Mouse (Mus musculus): ENCODE measurements around the gene Galk2.
A peak's percentile ranks its signal among the peaks of the same experiment; 100 is the strongest.

The Galk2 gene

DNA sequence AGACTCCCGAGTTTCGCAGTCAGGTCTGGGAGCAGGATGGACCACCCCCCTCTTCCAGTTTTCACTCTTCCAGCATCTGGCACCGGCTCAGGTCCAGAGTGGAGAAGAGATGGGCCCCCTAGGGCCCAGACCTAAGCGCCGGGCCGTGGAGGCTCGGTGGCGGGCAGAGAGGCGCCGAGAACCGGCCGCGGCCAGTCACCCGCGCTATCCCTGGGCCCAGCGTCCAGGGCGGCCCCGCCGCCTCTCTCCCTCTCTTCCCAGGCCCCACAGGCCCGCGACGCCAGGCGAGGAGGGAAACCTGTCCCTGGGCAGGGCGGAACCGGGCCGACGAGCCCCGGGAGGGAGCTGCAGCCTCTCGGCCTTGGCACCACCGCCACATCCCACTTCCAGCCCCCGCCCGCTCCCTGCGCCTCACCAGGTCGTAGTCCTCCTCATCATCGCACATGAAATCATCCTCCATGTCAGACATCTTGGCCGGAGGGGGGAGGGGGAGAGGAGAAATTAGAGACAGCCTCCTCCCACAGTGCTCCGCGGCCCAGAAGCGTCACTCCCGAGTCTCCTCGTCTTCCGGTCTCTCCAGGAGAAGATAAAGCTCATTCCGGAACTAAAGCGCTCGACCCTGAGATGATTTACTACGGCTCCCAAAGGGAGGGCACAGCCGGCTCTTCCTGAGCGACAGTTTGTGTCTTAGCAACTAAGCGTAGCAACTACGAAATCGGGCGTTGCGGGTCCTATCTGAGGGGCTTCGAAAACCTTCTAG is at the start of gene Galk2, which contains the start of gene Cops2:
Gene Galk2 (plus strand): TSS at position 589 of the 760 bp plus-strand sequence.
Gene Cops2 (minus strand): TSS at position 619 of the 760 bp plus-strand sequence.
- peak; percentile 98 for DNase-seq (ENCODE audit: low read depth, low spot score)

DNA sequence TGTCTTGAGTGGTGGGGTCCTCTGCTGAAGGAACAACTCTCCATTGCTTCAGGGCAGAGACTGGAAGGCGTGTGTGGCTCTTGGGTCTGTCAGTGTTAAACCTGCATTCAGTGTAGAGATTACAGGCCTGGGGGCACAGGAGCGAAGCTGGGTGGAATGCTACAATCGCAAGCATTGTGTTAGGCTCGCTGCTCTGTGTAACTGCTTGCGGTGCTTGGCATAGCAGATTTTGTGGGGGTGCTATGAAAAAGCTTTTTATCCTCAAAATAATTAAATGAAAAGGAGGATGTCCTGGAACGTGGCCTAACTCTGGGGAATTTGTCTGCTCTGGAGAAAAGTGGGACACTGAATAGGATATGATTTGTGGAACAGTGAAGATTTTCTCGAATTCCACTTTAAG is 49.4 kb upstream of the Galk2 start:
- DNase-seq (ENCODE audit: low read depth, low spot score), result no peak

DNA sequence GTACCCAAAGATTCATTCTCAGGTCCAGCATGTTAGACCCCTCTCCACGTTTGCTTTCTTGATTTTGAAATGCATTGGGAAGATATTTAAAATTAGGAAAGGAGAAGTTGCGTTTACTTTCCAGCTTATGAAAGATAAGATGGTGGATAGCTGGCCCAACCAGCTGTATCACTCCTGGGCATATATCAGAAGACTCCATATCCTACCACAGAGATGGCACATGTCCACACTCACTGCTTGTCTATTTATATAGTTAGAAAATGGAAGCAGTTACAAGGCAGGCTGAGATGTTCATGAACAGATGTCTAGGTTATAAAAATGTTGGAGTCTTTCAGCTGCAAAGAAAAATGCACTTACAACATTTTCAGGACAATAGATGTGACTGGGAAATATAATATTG is 47.6 kb upstream of the Galk2 start:
- DNase-seq (ENCODE audit: low read depth, low spot score), result no peak

DNA sequence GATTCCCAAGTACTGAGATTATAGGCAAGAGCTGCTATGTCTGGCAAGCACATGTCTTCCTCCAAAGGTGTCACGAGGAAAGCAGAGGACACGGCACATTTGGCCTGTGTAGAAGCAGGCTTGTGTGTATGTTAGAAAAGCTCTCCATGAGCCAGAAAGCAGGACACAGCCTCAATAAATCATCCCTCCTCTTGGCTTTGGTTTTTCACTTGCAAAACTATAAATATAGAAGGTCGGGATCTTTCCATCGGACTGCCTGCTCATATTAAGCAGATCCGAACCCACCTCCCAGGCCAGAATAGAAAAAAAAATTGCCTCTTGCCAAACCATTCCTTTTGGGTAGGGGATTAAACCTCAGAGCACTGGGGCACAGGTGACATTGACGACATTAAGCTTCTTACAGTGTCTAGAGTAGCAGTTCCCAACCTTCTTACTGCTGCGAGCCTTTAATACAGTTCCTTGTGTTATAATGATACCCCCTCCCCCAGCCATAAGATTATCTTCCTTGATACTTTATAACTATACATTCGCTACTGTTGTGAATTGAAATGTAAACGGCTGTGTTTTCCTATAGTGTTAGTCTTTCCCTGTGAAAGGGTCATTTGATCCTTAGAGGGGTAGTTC is 44.8 kb upstream of the Galk2 start:
- no peak for DNase-seq (ENCODE audit: low read depth, low spot score)

DNA sequence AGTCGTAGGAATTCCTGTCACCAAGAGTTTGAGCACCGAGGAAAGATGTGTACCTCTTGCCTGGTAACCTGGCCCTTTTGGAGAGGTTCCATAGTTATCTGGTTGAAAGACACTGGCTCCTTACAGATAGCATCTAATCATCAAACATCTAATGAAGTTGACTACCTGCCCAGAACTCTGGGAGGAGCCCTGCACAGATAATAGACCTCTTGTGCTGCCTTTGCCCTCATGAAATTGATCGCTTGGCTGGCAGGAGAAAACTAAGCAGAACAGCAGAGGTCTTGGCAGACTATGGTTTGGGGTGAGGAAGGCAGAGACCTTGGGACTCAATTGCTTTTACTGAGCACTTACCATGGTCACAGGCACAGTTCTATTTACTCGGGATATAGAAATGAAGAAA is 38.5 kb upstream of the Galk2 start:
- no peak for DNase-seq (ENCODE audit: low read depth, low spot score)

DNA sequence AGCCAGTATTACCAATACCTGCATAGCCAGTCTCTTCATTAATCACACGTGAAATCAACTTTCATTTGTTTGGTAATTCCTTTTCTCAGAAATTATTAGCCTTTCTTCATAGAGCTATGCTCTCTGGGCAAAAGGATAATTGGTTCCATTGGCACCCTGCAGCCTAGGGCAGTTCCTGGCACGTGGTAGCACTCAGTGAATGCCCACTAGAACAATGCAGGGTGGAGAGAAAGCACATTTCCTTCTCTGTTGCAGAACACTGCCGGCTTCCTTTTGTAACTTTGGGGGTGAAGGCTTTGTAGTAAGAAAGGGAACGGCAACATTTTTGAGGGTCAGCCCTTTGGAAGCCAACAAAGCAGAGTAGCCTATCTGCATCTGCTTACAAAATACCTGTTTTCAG is 32.7 kb upstream of the Galk2 start:
- DNase-seq (ENCODE audit: low read depth, low spot score), result no peak

DNA sequence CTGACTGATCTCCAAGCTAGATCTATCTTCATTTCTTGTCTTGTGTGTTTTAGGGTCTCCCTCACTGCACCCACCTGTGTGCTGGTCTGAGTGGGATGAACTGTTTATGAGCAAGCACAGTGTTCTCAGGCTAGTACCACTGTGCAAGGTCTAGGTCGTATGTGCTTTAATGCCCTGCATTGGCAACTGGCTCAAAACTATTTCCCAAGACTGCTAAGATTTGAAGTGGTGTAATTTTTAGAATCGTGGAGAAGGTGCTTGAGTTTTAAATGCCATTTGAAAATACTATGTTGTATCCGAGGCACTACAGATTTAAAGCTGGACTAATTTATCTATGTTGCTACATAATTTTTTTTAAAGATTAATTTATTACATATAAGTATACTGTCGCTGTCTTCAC is 31.0 kb upstream of the Galk2 start:
- no peak for DNase-seq (ENCODE audit: low read depth, low spot score)

DNA sequence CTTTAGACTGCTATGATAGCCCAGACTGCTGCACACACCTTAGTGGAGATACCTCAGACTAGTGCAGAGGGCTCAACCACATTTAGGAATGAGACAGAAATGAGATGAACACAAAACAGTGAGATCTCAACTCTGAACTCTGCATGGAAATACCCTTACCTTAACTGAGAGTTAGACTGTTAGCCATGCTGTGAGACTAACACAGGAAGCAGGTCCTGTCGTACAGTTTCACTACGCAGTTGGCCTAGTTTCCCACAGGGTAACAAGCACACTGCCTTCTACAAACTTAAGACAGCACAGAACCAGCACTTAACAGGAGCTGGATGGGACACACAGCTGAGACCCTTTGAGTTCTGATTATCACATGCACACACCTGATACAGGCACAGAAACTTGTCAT is 29.0 kb upstream of the Galk2 start:
- no peak for DNase-seq (ENCODE audit: low read depth, low spot score)

DNA sequence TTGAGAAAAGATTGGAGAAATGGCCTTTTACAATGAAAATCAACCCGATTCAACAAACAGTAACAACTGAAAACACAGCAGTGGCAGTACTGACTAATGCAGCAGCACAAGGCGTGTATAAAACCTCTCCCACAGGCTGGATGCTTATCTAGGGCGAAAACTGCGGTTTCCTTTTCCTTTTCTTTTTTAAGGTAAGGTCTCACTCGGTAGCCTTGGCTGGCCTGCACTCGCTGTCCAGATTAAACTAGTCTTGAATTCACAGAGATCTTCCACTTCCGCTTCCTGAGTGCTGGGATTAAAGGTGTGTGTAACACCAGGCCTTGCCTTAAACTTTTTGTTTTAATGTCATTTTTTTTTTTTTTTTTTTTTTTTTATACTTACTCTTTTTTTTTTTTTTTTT is 20.8 kb upstream of the Galk2 start:
- peak; percentile 9 for DNase-seq (ENCODE audit: low read depth, low spot score)

DNA sequence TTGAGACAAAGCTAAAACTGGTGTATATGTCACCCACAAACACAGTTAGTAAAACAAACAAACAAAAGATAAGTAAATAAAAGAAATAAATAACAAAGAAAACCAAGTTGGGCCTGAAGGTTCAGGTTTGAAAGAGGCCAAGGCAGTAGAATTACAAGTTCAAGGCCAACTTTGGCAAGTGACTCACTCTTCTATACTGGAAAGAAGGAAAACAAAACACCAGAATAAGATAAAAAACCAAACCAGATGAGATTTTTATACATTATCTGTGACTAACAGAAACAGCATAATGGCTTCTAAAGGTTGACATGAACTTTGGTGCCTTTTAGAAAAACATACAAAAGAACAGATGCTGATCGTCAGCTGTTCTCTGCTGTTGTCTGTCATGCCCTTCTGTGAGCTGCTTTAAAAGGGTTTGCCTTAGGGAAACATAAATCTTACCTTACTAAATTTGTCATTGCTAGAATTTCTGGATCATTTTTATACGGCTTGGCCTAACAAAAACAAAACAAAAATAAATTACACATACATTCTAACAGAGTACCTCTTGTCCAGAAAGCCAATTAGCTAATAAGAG is 20.1 kb upstream of the Galk2 start:
- no peak for DNase-seq (ENCODE audit: low read depth, low spot score)

DNA sequence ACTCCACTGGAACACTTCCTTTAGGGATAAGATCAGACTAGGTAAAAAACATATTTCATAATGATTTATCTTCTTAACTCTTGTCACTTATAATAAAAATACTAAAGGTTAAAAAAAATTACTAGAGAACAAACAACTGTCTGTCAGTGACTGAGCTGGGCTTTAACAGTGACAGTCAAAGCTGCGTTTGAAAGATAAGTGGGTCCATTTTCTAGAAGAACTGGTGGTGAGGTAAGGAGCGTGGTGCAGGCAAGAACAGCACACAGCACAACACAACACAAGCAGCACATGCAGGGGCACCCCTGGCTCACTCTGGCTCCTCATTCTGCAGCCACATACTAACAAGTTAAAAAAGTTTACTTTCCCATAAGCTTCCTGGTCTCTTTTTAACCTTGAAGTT is 7.7 kb upstream of the Galk2 start:
- no peak for DNase-seq (ENCODE audit: low read depth, low spot score)

DNA sequence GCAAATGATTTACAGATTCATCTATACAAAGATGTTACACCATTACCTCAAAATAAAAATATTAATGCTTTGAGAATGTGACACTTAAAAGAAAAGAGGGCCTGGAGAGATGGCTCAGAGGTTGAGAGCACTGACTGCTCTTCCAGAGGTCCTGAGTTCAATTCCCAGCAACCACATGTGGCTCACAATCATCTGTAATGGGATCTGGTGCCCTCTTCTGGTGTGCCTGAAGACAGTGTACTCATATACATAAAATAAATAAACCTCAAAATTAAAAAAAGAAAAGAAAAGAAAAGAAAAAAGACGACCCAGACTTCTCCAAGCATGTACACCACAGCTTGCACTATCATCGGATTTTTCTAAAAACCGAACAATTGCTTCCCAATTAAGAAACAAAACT is 1.2 kb upstream of the Galk2 start:
- no peak for DNase-seq (ENCODE audit: low read depth, low spot score)

DNA sequence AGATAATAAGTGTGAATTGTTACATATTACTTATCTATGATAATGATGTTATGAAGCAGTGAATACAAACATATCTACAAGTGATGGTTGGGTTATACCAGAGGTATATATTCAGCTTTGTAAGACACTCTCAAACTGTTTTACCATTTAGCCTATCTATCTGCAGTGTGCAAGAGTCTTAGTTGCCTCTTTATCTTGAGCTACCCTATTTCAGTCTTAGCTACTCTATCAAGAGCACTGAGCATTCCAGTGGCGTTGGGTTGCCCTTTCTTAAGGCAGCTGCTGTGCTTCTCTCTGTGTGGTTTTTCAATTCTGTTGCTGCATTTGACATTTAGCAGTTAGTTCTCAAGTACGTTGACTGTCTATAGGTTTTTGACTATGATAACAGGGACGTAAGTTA is 4.9 kb downstream of the Galk2 start:
- no peak for DNase-seq (ENCODE audit: low read depth, low spot score)

DNA sequence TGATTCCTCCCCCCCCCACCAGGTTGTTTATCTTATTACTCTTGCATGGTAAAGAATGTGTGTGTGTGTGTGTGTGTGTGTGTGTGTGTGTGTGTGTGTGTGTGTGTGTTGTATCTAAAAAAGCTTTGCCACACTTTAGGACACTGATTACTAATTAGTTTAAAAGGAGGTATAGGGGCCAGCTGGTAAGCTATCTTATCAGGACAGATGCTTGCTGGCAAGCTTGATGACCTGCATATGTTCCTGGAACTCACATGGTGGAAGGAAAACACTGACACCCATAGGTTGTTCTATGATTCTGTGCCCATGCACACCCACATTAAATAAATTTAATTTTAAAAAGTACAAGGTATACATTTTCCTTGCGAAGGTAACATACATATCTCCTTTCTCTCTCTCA is 5.6 kb downstream of the Galk2 start:
- no peak for DNase-seq (ENCODE audit: low read depth, low spot score)

DNA sequence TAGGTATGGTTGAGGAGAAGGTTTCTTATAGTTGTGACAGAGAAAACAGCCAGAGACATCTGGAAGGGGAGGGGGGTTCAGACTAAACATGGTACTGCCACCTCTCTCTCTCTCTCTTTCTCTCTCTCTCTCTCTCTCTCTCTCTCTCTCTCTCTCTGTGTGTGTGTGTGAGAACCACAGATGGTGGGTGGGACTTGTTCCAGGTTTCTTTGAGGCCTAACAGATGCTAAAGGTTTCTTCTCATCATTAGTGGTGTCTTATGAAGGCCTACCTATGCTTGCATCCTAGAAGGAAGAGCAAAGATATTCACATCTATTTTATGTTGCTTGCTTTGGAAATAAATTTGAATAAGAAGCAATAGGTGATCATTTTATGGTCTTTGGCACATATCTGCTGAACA is 6.7 kb downstream of the Galk2 start:
- DNase-seq (ENCODE audit: low read depth, low spot score), result no peak

DNA sequence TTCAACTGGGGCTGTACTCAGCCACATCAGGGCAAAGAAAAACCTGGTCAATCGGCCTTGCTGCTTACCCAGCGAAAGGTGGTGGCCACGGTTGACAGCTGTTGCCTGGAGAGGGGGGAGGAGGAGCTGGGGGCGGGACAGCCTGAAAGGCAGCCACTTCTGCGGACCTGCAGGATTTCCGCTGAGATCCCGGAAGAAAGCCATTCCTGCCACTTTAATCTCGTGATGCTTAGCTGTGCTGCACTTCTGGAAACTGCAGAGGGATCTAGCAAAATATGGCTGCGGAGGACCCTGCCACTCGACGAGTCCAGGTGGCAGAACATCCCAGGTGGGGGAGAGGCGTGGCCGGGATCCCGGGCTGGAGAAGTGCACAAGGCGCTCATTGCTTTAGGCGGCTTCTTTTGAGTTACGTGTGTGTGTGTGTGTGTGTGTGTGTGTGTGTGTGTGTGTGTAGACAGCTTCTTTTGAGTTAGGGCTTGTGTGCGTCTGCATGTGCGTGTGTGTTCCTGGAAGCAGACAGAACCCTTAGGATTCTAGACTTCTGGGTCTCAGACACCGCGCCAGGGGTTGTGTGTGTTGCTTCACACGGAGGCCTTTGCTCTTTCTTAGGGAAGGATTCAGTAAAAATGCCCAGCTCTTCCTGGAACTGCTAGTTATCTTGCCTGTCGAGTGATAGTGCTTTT is 7.3 kb downstream of the Galk2 start:
- DNase-seq (ENCODE audit: low read depth, low spot score), result peak; percentile 88

DNA sequence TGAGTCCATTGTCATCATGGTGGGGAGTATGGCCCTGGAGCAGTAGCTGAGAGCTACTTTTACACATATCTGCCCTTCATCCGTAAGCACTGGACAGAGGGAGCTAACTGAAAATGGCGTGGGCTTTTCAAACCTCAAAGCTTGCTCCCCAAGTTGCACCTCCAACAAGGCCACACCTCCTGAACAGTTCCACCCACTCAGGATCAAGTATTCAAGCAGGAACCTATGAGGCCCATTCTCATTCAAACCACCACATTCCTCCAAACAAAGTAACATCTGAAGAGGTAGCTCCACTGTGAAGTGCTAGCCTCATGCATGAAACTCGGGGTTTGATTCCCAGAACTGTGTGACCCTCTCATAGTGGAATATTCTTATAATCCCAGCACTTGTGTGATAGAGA is 9.4 kb downstream of the Galk2 start:
- peak; percentile 75 for DNase-seq (ENCODE audit: low read depth, low spot score)

DNA sequence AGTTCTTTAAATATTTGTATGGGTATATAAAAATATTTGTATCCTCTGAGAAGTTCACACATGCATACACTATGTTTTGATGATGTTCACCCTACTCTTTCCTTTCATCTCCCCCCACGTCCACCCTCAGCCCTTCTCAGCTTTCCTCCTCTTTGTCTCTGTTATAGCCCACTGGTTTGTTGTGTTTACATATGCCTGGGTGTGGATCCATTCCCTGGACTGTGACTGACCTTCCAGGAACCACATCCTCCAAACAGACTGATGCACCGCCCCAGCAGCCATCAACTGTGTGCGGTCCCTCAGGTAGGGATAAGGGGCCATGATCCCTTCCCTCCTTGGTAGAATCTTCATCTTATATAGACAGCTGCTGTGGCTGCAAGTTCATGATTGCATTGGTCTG is 11.2 kb downstream of the Galk2 start:
- no peak for DNase-seq (ENCODE audit: low read depth, low spot score)

DNA sequence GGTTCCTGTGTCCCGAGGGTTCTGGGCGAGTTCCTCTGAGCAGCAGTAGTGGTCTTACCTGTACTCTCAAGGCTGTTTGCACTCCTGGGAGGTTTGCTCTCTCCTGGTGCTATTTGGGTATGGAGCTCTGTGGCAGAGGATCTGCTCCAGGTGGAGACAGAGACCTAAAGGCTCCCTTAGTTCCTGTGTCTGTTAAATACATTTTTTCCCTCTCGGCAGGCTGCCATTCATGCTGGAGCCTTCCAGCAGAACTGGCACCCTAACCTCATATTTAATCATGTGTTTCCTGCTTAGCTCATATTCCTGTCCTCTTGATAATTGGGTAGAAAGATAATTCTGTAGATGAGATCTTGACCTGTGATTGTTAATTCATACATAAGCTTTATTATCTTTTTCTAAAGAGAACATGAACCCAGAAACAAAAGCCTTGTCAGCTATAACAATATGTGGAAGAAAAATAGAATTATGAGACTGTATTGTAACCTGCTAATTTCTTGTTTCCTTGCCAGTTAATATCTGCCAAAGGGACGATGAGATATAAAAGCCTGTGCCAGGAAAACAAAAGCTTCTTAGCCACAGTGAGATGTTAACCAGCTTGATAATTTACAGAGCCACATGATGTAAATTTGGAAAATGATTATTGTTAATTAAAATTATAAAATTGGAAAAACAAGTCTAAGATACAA is 27.1 kb downstream of the Galk2 start:
- no peak for DNase-seq (ENCODE audit: low read depth, low spot score)

DNA sequence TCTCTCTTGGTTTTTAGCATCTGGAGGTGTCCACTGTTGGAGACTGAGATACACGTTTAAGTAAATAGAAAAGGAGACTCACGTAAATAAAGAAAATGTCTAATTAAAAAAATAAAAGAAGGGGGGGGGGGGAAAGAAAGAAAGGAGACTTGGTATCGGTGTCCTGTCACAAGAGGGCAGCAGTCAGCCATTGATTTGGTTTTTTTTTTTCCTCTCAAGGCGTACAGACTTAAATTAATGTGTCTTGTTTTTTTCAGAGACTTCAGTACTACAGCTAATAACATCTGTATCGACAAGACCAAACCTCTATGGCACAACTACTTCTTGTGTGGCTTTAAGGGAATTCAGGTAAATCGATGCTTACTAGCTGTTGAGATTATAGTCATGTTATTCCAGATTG is 34.2 kb downstream of the Galk2 start:
- DNase-seq (ENCODE audit: low read depth, low spot score), result peak; percentile 22

DNA sequence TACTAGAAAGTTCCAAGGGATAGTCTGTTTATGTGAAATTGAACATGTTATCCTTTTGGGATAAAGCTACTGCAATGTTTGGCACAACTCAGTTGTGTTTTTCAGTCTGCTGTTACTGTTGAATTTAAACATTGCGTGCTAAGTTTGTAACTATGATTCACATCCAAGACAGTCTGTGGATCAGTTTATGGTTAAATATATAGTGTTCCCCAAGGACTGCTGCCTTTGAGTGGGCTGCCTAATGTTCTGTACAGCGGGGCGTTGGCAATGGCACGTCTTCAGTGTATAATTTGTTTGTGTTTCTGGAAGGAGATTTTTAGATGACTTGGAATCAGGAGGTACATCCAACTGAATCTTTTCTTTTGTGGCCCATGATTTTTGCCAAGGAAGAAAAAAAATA is 36.2 kb downstream of the Galk2 start:
- DNase-seq (ENCODE audit: low read depth, low spot score), result no peak

DNA sequence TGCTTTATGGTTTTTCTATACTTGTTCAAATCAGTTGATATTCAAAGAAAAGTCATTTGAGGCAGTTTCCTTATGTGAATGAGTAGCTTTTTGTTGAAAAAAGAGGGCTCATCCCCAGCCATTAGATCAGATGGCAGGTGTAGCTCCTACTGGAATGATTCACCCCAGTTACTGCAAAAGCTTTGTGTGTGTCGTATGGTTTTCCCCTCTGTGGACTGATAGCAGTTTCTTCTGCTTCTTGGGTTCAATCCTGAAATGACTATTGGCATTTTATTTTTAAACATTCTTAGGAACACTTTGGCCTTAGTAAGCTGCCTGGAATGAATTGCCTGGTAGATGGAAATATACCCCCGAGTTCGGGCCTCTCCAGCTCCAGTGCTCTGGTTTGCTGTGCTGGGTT is 37.4 kb downstream of the Galk2 start:
- DNase-seq (ENCODE audit: low read depth, low spot score), result no peak

Measured in ZHBTc4 (cell line).